Mouse (Mus musculus) embryonic fibroblast, embryonic 13.5 days (primary cell): Measurements from ENCODE around the gene Sesn1.

ENCODE experiments used
- CTCF ChIP-seq: IDR thresholded peaks from 2 replicates; pipeline ENCODE4 v1.5.1; 2011; ENCODE audit warnings: mild to moderate bottlenecking, control low read depth, low read length, moderate library complexity, borderline replicate concordance; ENCODE audit not compliant: insufficient read depth
- POLR2A ChIP-seq: IDR thresholded peaks from 2 replicates; pipeline ENCODE4 v1.6.1; 2011; ENCODE audit warnings: low read depth, mild to moderate bottlenecking, control low read depth, low read length, moderate library complexity

GRCm38 (mm10) chr10:41827784-41828183 is 18.0 kb downstream of the Sesn1 start:
- TF ChIP-seq POLR2A (no peak), CTCF (no peak)
